12 mouse cellular contexts compared by ENCODE assay signal in genomic region chr2:180116741-180117484, GRCm38 (mm10). TPM values are rescaled to one million over a fixed set of nuclear protein-coding genes. Genes with fewer than 3 reads are reported as not detected.
DNase-seq lines count a peak whose midpoint lies in the region; ATAC-seq and TF ChIP-seq lines count a peak whose summit lies in the region.
"Had no signal": no experiment of that assay in that cellular context is flagged by ENCODE, and none has a peak within 500 bp of the region (broad histone marks: within the 10 kb centered on the region; RNA-seq: fewer than 3 reads in every experiment).

No protein-coding gene starts in this region.

- H3K9ac ChIP-seq in hindbrain, embryonic 11.5 days (ENCODE audit: low read depth, low read length): peak overlapping the region; percentile 15; the same call in 1 of the 2 replicates
- no peak overlapping the region for H3K9ac ChIP-seq in hindbrain, postnatal 0 days (replicated peaks; ENCODE audit: low read length)
- H3K9ac ChIP-seq in lung, postnatal 0 days (replicated peaks; ENCODE audit: low read depth): no peak overlapping the region

- peak; percentile 16 for DNase-seq in hindbrain, embryonic 11.5 days (ENCODE audit: low spot score)
- DNase-seq in hindbrain, postnatal 0 days (ENCODE audit: low spot score): no peak
- DNase-seq in testis, postnatal 14 days (ENCODE audit: low spot score): no peak
- DNase-seq in lung, postnatal 0 days (ENCODE audit: low spot score): peak; percentile 60
- DNase-seq in thymus, adult 18-20 months: no peak
- DNase-seq in urinary bladder, postnatal 4 days (ENCODE audit: low spot score in 2 of 2): no peak
- DNase-seq in kidney, postnatal 4 days: no peak

- WGBS in hindbrain, embryonic 11.5 days: 71% methylated on average over 8 of the region's 8 CpGs
- WGBS in hindbrain, postnatal 0 days: 60% methylated on average over 8 of the region's 8 CpGs
- WGBS in lung, postnatal 0 days: 58% methylated on average over 8 of the region's 8 CpGs

- no peaks in the 10 kb centered on the region for H3K27me3 ChIP-seq in hindbrain, embryonic 11.5 days (ENCODE audit: control insufficient read depth, insufficient read depth, low read length)
- no peaks in the 10 kb centered on the region for H3K27me3 ChIP-seq in hindbrain, postnatal 0 days (ENCODE audit: insufficient read depth, low read length)
- no peaks in the 10 kb centered on the region for H3K27me3 ChIP-seq in testis, adult 2 months (ENCODE audit: control insufficient read depth, insufficient read depth, low read length)
- H3K27me3 ChIP-seq in lung, postnatal 0 days (replicated peaks; ENCODE audit: insufficient read depth, low read length): no peaks in the 10 kb centered on the region

- ATAC-seq in hindbrain, embryonic 11.5 days (ENCODE audit: low FRiP score): no peak
- ATAC-seq in hindbrain, postnatal 0 days: no peak
- peak; percentile 1; the same call in 1 of the 2 replicates for ATAC-seq in lung, postnatal 0 days

- no peak overlapping the region; the same call in 1 of the 2 replicates for H3K4me3 ChIP-seq in hindbrain, embryonic 11.5 days (ENCODE audit: low read depth, low read length)
- no peak overlapping the region for H3K4me3 ChIP-seq in hindbrain, postnatal 0 days (ENCODE audit: low read length)
- peak overlapping the region; percentile 89 for H3K4me3 ChIP-seq in testis, adult 2 months (ENCODE audit: control insufficient read depth, low read depth, low read length)
- H3K4me3 ChIP-seq in lung, postnatal 0 days (ENCODE audit: low read depth, low read length): no peak overlapping the region

- H3K36me3 ChIP-seq in hindbrain, embryonic 11.5 days (ENCODE audit: control insufficient read depth, insufficient read depth, low read length): no peaks in the 10 kb centered on the region
- H3K36me3 ChIP-seq in hindbrain, postnatal 0 days (ENCODE audit: insufficient read depth, low read length): no peaks in the 10 kb centered on the region
- H3K36me3 ChIP-seq in testis, adult 2 months (ENCODE audit: control insufficient read depth, insufficient read depth, low read length): no peaks in the 10 kb centered on the region
- H3K36me3 ChIP-seq in lung, postnatal 0 days (ENCODE audit: insufficient read depth, low read length): no peaks in the 10 kb centered on the region

- TF ChIP-seq POLR2A in testis, adult 2 months (IDR thresholded peaks at IDR 0.05; ENCODE audit: control insufficient read depth, low read depth, low read length): no peak

- H3K27ac ChIP-seq in hindbrain, embryonic 11.5 days (ENCODE audit: low read depth, low read length): peak overlapping the region; percentile 95
- no peak overlapping the region for H3K27ac ChIP-seq in hindbrain, postnatal 0 days
- no peak overlapping the region for H3K27ac ChIP-seq in testis, adult 2 months (ENCODE audit: control insufficient read depth, insufficient read depth, low read depth, low read length)
- H3K27ac ChIP-seq in lung, postnatal 0 days (ENCODE audit: low read length): peak overlapping the region; percentile 68

- no peak for TF ChIP-seq CTCF in hindbrain, postnatal 0 days (IDR thresholded peaks at IDR 0.05; ENCODE audit: low read depth)
- no peak for TF ChIP-seq CTCF in testis, adult 2 months (IDR thresholded peaks at IDR 0.05; ENCODE audit: control insufficient read depth, insufficient read depth, insufficient replicate concordance, low read depth, low read length)
- no peak for TF ChIP-seq CTCF in lung, postnatal 0 days (IDR thresholded peaks at IDR 0.05)

- H3K4me2 ChIP-seq in hindbrain, embryonic 11.5 days (replicated peaks; ENCODE audit: low read depth, low read length): peak overlapping the region; percentile 50; the same call in 1 of the 2 replicates
- no peak overlapping the region for H3K4me2 ChIP-seq in hindbrain, postnatal 0 days (ENCODE audit: low read depth, low read length)
- H3K4me2 ChIP-seq in lung, postnatal 0 days (replicated peaks; ENCODE audit: low read depth, low read length): no peak overlapping the region

- peak; percentile 92 for TF ChIP-seq EP300 in lung, postnatal 0 days (IDR thresholded peaks at IDR 0.05)

- H3K4me1 ChIP-seq in hindbrain, embryonic 11.5 days (replicated peaks; ENCODE audit: control insufficient read depth, insufficient read depth, low read length): peaks cover 21% of the 10 kb centered on the region
- peaks cover 37% of the 10 kb centered on the region for H3K4me1 ChIP-seq in hindbrain, postnatal 0 days (ENCODE audit: insufficient read depth, low read length)
- peaks cover 17% of the 10 kb centered on the region for H3K4me1 ChIP-seq in testis, adult 2 months (ENCODE audit: control insufficient read depth, insufficient read depth, low read length)
- H3K4me1 ChIP-seq in lung, postnatal 0 days (ENCODE audit: insufficient read depth, low read depth, low read length): peaks cover 50% of the 10 kb centered on the region

- H3K9me3 ChIP-seq in hindbrain, embryonic 11.5 days (ENCODE audit: control insufficient read depth, low read length): no peaks in the 10 kb centered on the region
- H3K9me3 ChIP-seq in hindbrain, postnatal 0 days (ENCODE audit: low read length): no peaks in the 10 kb centered on the region
- H3K9me3 ChIP-seq in lung, postnatal 0 days (ENCODE audit: low read length): no peaks in the 10 kb centered on the region

RNA-seq across cellular contexts. Expression of gene Osbpl2, which starts 2.2 kb away (rescaled TPM):
- polyA plus RNA-seq in hindbrain, embryonic 11.5 days (2014; fragmentation: Nextera tagmentation; extraction: Ambion mirVana): 42.1 and 42.2 TPM in 2 replicates
- total RNA-seq in hindbrain, postnatal 0 days (2014; rRNA removed): 39.2 and 44.0 TPM in 2 replicates
- 56.0 and 57.9 TPM in 2 replicates for polyA plus RNA-seq in hindbrain, postnatal 0 days (2015; fragmentation: Nextera tagmentation; extraction: Ambion mirVana)
- polyA plus RNA-seq in testis, adult 2 months (2012; rRNA removed): 16.0 and 18.5 TPM in 2 replicates
- 35.3 and 36.1 TPM in 2 replicates for polyA plus RNA-seq in lung, postnatal 0 days (2015; fragmentation: Nextera tagmentation; extraction: Ambion mirVana)

RNA-seq across cellular contexts. Expression of gene Hrh3, which starts 12.6 kb away (rescaled TPM):
- polyA plus RNA-seq in hindbrain, embryonic 11.5 days (2014; fragmentation: Nextera tagmentation; extraction: Ambion mirVana): 2.6 and 2.7 TPM in 2 replicates
- total RNA-seq in hindbrain, postnatal 0 days (2014; rRNA removed): 5.9 and 11.4 TPM in 2 replicates
- polyA plus RNA-seq in hindbrain, postnatal 0 days (2015; fragmentation: Nextera tagmentation; extraction: Ambion mirVana): 3.4 and 3.6 TPM in 2 replicates
- 5.1 and 5.9 TPM in 2 replicates for polyA plus RNA-seq in testis, adult 2 months (2012; rRNA removed)
- polyA plus RNA-seq in lung, postnatal 0 days (2015; fragmentation: Nextera tagmentation; extraction: Ambion mirVana): 0.14 TPM in 1 of 2 replicates, not detected in the other
- total RNA-seq: common myeloid progenitor, adult 5-6 weeks; megakaryocyte-erythroid progenitor cell, adult 5-6 weeks had no signal
- polyA plus RNA-seq: heart, embryonic 11.5 days; kidney, embryonic 16.5 days had no signal

RNA-seq across cellular contexts. Expression of gene Mtg2, which starts 46.5 kb away (rescaled TPM):
- 26.3 and 31.5 TPM in 2 replicates for polyA plus RNA-seq in hindbrain, embryonic 11.5 days (2014; fragmentation: Nextera tagmentation; extraction: Ambion mirVana)
- 17.2 and 17.3 TPM in 2 replicates for total RNA-seq in hindbrain, postnatal 0 days (2014; rRNA removed)
- 23.3 and 23.9 TPM in 2 replicates for polyA plus RNA-seq in hindbrain, postnatal 0 days (2015; fragmentation: Nextera tagmentation; extraction: Ambion mirVana)
- polyA plus RNA-seq in testis, adult 2 months (2012; rRNA removed): 7.0 and 7.8 TPM in 2 replicates
- 18.7 and 18.9 TPM in 2 replicates for polyA plus RNA-seq in lung, postnatal 0 days (2015; fragmentation: Nextera tagmentation; extraction: Ambion mirVana)

RNA-seq across cellular contexts. Expression of gene Adrm1, which starts 54.4 kb away (rescaled TPM):
- 174 and 183 TPM in 2 replicates for polyA plus RNA-seq in hindbrain, embryonic 11.5 days (2014; fragmentation: Nextera tagmentation; extraction: Ambion mirVana)
- total RNA-seq in hindbrain, postnatal 0 days (2014; rRNA removed): 107 and 119 TPM in 2 replicates
- polyA plus RNA-seq in hindbrain, postnatal 0 days (2015; fragmentation: Nextera tagmentation; extraction: Ambion mirVana): 207 and 210 TPM in 2 replicates
- polyA plus RNA-seq in testis, adult 2 months (2012; rRNA removed): 107 and 114 TPM in 2 replicates
- polyA plus RNA-seq in lung, postnatal 0 days (2015; fragmentation: Nextera tagmentation; extraction: Ambion mirVana): 119 and 136 TPM in 2 replicates

Comparison
In these comparisons a context has a peak if more than half of its experiments do, and no peak if none do; other contexts are left out.
1. DNase-seq: peak in hindbrain, embryonic 11.5 days (single experiment) and lung, postnatal 0 days (single experiment); none in hindbrain, postnatal 0 days (single experiment), testis, postnatal 14 days (single experiment), thymus, adult 18-20 months (0 of 2), urinary bladder, postnatal 4 days (0 of 2) and kidney, postnatal 4 days (0 of 2).
2. H3K27ac ChIP-seq: peak in hindbrain, embryonic 11.5 days (single experiment) and lung, postnatal 0 days (single experiment); none in hindbrain, postnatal 0 days (single experiment) and testis, adult 2 months (single experiment).